Comparison of ENCODE assay signal across 8 mouse cellular contexts in the genomic region with DNA sequence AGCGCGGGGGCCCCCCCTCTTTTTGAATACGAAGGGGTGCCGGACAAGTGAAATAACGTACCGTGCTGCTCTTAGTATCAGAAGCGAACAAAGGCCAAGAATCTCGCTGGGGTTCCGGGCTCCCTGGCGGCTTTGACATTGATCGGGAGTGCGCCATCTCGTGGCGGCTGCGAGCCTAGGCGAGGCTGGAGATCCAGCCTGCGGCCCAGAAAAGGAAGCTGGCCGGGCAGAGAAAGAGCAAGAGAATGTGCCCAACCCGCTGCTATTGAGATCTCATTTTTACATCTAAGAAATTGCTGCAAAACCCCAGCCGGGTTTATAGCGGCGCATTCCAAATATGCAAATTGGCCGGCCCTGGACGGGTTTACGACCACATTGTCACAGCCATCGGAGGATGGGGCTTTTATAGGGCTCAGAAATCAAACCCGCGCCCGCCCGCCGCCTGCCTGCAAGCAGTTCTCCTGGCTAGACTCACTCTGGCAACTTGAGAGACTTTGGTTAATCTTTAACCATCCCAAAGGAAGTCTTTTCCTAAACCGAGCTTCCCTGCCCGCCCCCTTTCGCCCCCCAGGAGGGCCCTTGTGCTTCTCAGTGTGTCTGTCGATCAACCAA. TPM values are rescaled to one million over a fixed set of nuclear protein-coding genes. Genes with fewer than 3 reads are reported as not detected.
DNase-seq lines count a peak whose midpoint lies in the region; ATAC-seq lines count a peak whose summit lies in the region.

Gene Hoxa10, minus strand, starts transcription at position 466 of the 612 bp plus-strand sequence.

- no peak for ATAC-seq in heart, embryonic 11.5 days (replicated peaks; ENCODE audit: insufficient number of reproducible peaks, low FRiP score, low TSS enrichment)

- peak within 1 kb of the TSS; percentile 15; the same call in 1 of the 2 replicates for H3K4me3 ChIP-seq in heart, embryonic 11.5 days (ENCODE audit: low read depth, low read length)

- H3K27me3 ChIP-seq in heart, embryonic 11.5 days (ENCODE audit: control insufficient read depth, insufficient read depth, low read length) = peaks cover 92% of the 10 kb centered on the region

- H3K4me2 ChIP-seq in heart, embryonic 11.5 days = peak within 1 kb of the TSS; percentile 22

- H3K36me3 ChIP-seq in heart, embryonic 11.5 days (ENCODE audit: control insufficient read depth, insufficient read depth, low read length) = no peaks in the 10 kb centered on the region

- H3K27ac ChIP-seq in heart, embryonic 11.5 days (ENCODE audit: low read depth, low read length) = no peak within 1 kb of the TSS

- H3K9me3 ChIP-seq in heart, embryonic 11.5 days (replicated peaks; ENCODE audit: control insufficient read depth, low read length) = no peaks in the 10 kb centered on the region

- H3K9ac ChIP-seq in heart, embryonic 11.5 days (ENCODE audit: low read depth, low read length) = no peak within 1 kb of the TSS

- 1% methylated on average over 35 of the region's 35 CpGs for WGBS in heart, embryonic 11.5 days (ENCODE audit: insufficient replicate concordance)

- DNase-seq in ovary, postnatal 14 days (ENCODE audit: low spot score) = peak; percentile 78
- DNase-seq in ovary, postnatal 10 days (ENCODE audit: low spot score) = no peak
- DNase-seq in embryo, embryonic 11 days = peak; percentile 95
- peak; percentile 91 to 93 for DNase-seq in kidney, adult 8-10 months
- peak; percentile 89 for DNase-seq in lung, postnatal 10 days
- DNase-seq in skeletal muscle tissue, adult 2 months (ENCODE audit: low read depth, low spot score) = peak; percentile 74
- DNase-seq in adipocyte (ENCODE audit: low spot score) = no peak

- H3K4me1 ChIP-seq in heart, embryonic 11.5 days (ENCODE audit: control insufficient read depth, insufficient read depth, low read length) = peaks cover 5% of the 10 kb centered on the region; the same call in 1 of the 2 replicates

RNA-seq across cellular contexts. Expression of gene Hoxa10, which starts in this region (rescaled TPM):
- polyA plus RNA-seq in heart, embryonic 11.5 days (2014; fragmentation: Nextera tagmentation; extraction: Ambion mirVana) = 0.20 and 0.97 TPM in 2 replicates

Comparison
In these comparisons a context has a peak if more than half of its experiments do, and no peak if none do; other contexts are left out.
1. DNase-seq: peak in ovary, postnatal 14 days (single experiment), embryo, embryonic 11 days (single experiment), kidney, adult 8-10 months (2 of 2), lung, postnatal 10 days (single experiment) and skeletal muscle tissue, adult 2 months (single experiment); none in ovary, postnatal 10 days (single experiment) and adipocyte (single experiment).